Mouse (Mus musculus): ENCODE measurements at regions not wholly inside any gene's neighbourhood (a gene's known extent, or its start where the extent isn't known, plus 50 kb on each side); places are given as distances from the start of the nearest gene placed in this dataset.

GRCm38 (mm10) chr13:51227836-51228235 is 57.0 kb downstream of the Nxnl2 start:
- no peak for DNase-seq (ENCODE audit: low spot score in 2 of 2)

GRCm38 (mm10) chr13:51228862-51229770 is 58.3 kb downstream of the Nxnl2 start:
- no peak for DNase-seq (ENCODE audit: low spot score in 2 of 2)

- no peak for DNase-seq (ENCODE audit: low spot score in 2 of 2)
Measured at GRCm38 (mm10) chr13:51229862-51230261, 59.0 kb downstream of the Nxnl2 start.

- DNase-seq (ENCODE audit: low spot score in 2 of 2), result no peak
Measured at GRCm38 (mm10) chr13:51231586-51231985, 60.8 kb downstream of the Nxnl2 start.

DNA sequence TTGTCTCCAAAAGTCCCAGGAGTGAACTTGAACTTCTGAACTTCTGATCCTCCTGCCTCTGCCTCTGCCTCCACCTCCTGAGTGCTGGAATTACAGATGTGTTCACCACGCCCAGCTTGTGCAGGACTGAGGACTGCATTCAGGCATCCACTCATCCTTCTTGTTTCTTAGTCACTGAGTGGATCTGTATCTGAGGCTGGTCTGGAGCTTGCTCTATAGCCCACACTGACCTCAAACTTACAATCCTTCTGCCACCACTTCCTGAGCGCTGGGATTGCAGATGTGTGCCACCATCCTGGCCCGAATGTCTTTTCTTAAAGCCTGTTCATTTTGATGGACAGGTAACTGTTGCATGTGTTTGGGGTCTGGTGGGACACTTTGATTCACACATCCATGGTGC is 76.6 kb downstream of the Nxnl2 start:
- DNase-seq (ENCODE audit: low spot score in 2 of 2), result no peak

- no peak for DNase-seq (ENCODE audit: low spot score in 2 of 2)
Measured at GRCm38 (mm10) chr13:51253371-51253770, 82.5 kb downstream of the Nxnl2 start.

DNA sequence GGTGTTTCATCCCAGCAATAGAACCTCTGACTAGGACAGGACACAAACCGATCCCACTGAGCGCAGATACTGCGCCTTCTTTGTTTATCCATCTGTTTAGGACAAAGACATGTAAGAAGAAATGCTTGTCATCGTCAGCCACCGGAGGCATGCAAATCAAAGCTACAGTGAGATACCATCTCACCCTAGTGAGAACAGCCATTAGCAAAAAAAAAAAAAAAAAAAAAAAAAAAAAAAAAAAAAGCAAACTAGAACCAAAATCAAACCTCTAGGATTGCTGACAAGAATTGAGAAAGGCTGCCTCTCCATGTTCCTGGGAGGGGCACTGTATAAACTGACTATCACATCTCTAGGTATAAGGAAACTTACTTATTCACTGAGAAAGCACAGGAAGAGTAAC is 84.9 kb downstream of the Nxnl2 start:
- no peak for DNase-seq (ENCODE audit: low spot score in 2 of 2)

DNA sequence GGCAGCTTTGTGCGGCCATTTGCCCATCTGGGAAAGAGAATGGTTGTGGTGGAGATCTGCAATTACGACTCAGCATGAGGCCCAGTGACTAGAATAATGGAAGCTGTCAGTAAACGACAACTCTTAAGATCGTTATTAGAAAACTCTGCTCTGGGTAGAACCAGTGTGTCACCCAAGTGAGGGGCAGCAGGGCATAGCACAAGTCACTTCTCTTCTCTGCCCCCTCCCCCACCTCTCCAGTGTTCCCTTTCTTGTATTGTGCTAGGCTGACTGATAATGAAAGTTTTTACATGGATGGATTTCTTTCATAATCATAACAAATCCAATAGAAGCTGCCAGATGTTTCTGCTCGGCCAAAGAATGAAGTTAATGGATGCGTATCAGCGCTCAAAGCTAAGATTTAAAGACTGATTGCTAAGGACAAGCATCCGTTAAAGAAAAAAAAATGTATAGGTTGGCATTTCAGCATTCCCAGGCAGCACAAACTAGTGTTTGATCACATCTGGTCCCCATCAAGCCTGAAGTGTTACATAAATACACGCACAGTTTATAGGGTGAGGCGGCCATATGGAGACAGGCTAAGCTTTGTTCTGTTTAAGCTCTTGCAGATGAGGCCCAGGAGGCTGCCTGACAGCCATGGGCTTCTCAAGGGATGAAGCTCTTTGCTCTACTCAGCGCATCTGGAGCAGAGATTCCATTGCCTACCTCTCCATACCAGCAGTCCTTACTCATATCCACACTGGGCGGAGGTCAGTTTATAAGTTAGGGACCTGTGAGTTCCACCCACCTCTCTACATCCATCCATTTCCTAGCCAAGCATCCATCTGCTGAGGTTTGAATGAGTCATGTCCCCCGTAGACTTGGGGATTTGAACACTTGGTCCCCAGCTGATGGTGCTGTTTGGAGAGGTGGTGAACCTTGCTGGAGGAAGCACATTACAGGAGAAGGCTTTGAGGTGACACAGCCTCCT is 88.2 kb downstream of the Nxnl2 start:
- DNase-seq (ENCODE audit: low spot score in 2 of 2), result no peak

GRCm38 (mm10) chr13:51261619-51262018 is 90.8 kb downstream of the Nxnl2 start:
- DNase-seq (ENCODE audit: low spot score in 2 of 2), result peak; percentile 28 to 55

DNA sequence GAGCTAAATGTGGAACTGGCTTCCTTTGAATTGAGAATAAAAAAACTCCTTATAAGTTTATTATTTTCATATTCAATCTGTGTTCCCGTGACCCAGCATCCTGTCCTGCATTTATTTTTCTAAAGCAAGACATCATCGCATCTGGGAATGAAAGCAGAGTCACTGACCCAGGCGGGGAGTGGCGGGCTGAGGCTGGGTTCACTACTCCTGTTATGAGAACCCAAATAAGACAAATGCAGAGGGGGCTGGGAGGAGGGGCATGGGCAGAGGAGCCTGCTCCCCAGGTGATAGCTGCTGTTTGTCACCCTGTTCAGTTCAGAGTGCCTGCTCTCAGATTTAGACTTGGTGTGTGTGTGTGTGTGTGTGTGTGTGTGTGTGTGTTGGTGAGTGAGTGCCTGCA is 102.0 kb downstream of the Nxnl2 start:
- no peak for DNase-seq (ENCODE audit: low spot score in 2 of 2)

DNA sequence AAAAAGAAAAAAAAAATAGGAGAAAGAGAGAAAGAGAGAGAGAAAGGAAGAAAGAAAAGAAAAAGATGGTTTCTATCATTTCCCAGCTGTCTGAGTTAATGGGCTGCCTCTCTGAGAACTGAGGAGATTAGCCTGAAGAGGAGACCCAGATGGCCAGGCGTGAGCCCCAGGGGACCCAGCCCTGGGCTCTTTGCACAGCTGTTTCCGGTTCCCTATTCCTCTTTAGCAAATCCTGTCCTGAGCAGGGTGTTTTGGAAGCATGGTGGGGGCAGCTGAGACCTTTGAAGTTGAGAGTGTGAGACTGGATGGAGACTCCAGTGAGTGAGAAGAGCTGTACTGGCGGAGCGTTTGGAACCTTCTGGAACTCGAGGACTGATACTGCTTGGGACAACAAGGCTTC is 103.8 kb downstream of the Nxnl2 start:
- no peak for DNase-seq (ENCODE audit: low spot score in 2 of 2)

DNA sequence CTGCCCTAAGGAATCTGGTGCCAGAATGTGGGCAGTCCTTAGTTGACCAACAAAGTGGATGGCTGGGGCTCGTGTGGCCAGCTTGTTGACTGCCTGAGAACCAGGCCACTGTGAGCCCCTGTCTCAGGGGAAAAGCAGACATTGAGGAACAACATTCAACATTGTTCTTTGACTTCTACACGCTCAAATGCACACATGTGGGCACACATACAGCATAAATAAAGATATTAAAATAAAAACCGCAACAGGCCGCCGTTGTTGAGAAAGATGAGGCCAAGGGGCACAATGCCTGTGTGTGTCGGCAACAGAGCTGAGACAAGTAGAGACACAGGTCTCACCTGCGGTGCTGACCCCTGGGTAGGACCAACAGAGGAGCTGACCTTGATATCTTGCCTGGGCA is 105.8 kb downstream of the Nxnl2 start:
- DNase-seq (ENCODE audit: low spot score in 2 of 2), result no peak

DNA sequence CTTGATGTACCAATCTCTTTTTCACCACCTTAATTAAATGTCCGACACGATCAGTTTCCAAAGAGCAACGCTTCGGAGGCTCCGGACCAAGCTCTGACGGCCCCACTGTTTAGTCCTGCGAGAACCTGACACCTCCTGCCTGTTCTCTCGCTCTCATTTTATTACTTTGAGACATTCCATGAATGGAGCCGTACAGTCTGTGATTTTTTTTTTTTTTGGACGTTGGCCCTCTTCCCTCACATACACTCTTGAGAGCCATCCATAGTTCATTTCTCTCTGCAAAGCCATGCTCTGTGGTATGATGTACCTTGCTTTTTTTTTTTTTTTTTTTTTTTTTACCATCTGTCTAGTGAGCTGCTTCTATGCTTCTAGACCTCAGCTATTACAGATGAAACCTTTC is 106.7 kb downstream of the Nxnl2 start:
- no peak for DNase-seq (ENCODE audit: low spot score in 2 of 2)

DNA sequence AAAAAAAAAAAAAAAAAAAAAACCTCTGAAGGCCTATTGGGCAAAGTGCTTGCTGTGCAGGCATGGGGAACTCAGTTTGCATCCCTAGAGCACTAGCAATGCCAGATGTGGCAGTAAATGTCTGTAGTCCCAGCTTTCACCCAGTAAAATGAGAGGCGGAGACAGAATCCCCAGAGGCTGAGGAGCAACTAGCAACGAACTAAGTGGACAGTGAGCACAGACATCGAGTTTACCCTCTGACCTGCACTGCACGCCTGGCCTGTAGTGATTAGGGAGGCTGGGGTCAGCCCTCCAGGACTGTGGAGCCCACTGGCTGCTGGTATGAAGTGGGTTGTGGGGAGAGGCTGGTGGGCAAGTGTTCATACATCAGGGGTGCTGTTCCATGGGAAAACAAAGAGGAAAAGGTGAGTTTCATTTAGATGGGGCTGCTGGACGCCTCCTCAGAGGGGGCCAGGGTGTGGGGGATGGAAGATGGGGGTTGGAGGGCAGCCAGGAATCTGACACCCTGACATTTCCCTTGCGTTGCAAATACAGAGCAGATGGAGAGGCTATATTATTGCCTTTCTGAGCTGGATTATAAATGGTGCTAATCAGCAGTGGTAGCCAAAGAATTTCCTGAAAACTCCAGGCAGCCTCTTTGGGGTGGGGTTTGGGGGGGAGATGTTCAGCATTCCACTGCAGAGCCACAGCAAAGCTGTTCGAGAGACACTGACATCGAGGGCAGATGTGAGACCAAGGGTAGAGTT is 109.0 kb downstream of the Nxnl2 start:
- no peak for DNase-seq (ENCODE audit: low spot score in 2 of 2)

GRCm38 (mm10) chr13:51280388-51280753 is 109.5 kb downstream of the Nxnl2 start:
- no peak for DNase-seq (ENCODE audit: low spot score in 2 of 2)

- DNase-seq (ENCODE audit: low spot score in 2 of 2), result no peak
Measured at GRCm38 (mm10) chr13:51284679-51285078, 113.9 kb downstream of the Nxnl2 start.

GRCm38 (mm10) chr13:51289442-51289841 is 118.6 kb downstream of the Nxnl2 start:
- no peak for DNase-seq (ENCODE audit: low spot score in 2 of 2)

- DNase-seq (ENCODE audit: low spot score in 2 of 2), result peak in 1 of 2 experiments; percentile 26
Measured at GRCm38 (mm10) chr13:51290021-51290424, 118.4 kb upstream of the S1pr3 start.

DNA sequence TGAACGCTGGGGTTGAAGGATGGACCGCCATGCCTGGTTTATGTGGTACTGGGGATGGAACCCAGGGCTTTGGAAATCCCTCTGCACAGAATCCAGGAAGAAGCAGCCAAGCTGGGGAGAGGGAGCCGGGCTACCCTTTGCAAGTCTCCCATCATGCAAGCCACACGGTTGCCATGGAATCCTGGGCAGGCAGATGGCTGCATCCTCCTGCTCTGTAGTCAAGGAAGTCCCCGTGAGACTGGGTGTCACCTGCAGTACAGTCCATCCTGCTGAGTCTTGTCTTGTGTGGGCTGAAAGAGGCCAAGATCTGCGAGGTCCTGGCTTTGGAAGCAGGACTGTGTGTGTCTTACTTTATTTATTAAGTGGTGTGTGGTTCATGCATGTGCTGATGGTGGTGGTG is 117.5 kb upstream of the S1pr3 start:
- peak in 1 of 2 experiments; percentile 28 for DNase-seq (ENCODE audit: low spot score in 2 of 2)

- DNase-seq (ENCODE audit: low spot score in 2 of 2), result no peak
Measured at GRCm38 (mm10) chr13:51293047-51293446, 115.4 kb upstream of the S1pr3 start.

DNA sequence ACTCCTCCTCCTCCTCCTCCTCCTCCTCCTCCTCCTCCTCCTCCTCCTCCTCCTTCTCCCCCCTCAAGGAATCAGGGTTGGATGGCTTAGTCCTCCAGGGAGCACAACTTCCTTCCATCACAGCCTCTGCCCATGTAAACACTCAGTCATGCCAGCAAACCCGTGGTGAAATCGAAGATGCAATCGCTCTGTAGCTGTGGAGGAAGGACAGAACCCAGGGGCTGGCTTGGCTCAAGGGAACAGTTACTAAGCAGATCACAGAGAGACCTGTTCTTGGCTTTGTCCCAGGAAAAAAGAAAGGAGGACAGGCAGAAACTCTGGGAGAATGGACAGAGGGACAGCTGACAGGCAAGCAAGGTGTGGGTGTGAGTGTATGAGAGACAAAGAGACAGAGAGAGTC is 112.6 kb upstream of the S1pr3 start:
- DNase-seq (ENCODE audit: low spot score in 2 of 2), result no peak
